Mouse (Mus musculus) forebrain, embryonic 10.5 days (tissue): ENCODE data around the gene Adgb. TPM values are rescaled to one million over a fixed set of nuclear protein-coding genes. Genes with fewer than 3 reads are reported as not detected.

Source experiments
- DNase-seq: peaks from one replicate; pipeline ENCODE4 v3.0.0-alpha.2; 2017; ENCODE audit warnings: low spot score; ENCODE audit errors: extremely low spot score
- H3K27ac ChIP-seq: fragments of 300-500 bp; sonication (generic); 2 replicates; pipeline ENCODE4 v1.5.1; 2016; ENCODE audit warnings: mild to moderate bottlenecking
- H3K27me3 ChIP-seq: fragments of 300-500 bp; sonication (generic); 2 replicates; pipeline ENCODE4 v1.6.1; 2016; ENCODE audit warnings: mild to moderate bottlenecking; ENCODE audit not compliant: poor library complexity, severe bottlenecking
- H3K36me3 ChIP-seq: fragments of 300-500 bp; sonication (generic); replicated peaks from 2 replicates; pipeline ENCODE4 v1.6.1; 2016; ENCODE audit warnings: mild to moderate bottlenecking, moderate library complexity
- H3K4me1 ChIP-seq: fragments of 300-500 bp; sonication (generic); 2 replicates; pipeline ENCODE4 v1.6.1; 2016
- H3K4me3 ChIP-seq: fragments of 300-500 bp; sonication (generic); 2 replicates; pipeline ENCODE4 v1.5.1; 2016; ENCODE audit warnings: mild to moderate bottlenecking, moderate library complexity
- H3K9me3 ChIP-seq: fragments of 300-500 bp; sonication (generic); 2 replicates; pipeline ENCODE4 v1.6.1; 2016; ENCODE audit warnings: mild to moderate bottlenecking, moderate library complexity
- WGBS: fragments of 180-500 bp; shearing (Covaris S2); methylation state at CpG from one replicate; pipeline ENCODE4 v1.1.7; 2016; 5-methylcytosine and 5-hydroxymethylcytosine counted together
- polyA plus RNA-seq: library from polyadenylated mRNA; unstranded; fragments of >200 nt; fragmentation: Nextera tagmentation; extraction: Ambion mirVana; gene quantifications from 2 replicates; pipeline ENCODE4 v1.2.1, GENCODE M21; 2016

Adgb gene
- polyA plus RNA-seq, 1 experiment from 2014 or later = 0.19 TPM

- Histone ChIP-seq H3K36me3 (no peaks in the 10 kb centered on the region), H3K27me3 (no peaks in the 10 kb centered on the region), H3K27ac (no peak overlapping the region), H3K4me3 (no peak overlapping the region), H3K9me3 (no peaks in the 10 kb centered on the region), H3K4me1 (no peaks in the 10 kb centered on the region)
- WGBS = 93% methylated on average over 7 of the region's 7 CpGs
- no peak for DNase-seq
Observed at GRCm38 (mm10) chr10:10429032-10429431, 43.1 kb downstream of the Adgb start.

- H3K4me1 ChIP-seq = no peaks in the 10 kb centered on the region
- no peak overlapping the region for H3K4me3 ChIP-seq
- no peaks in the 10 kb centered on the region for H3K9me3 ChIP-seq
- H3K27ac ChIP-seq = no peak overlapping the region
- DNase-seq = no peak
- 89% methylated on average over 2 of the region's 2 CpGs for WGBS
- H3K36me3 ChIP-seq = no peaks in the 10 kb centered on the region
- no peaks in the 10 kb centered on the region for H3K27me3 ChIP-seq
Observed at GRCm38 (mm10) chr10:10424383-10424782, 47.7 kb downstream of the Adgb start.

- H3K36me3 ChIP-seq = no peaks in the 10 kb centered on the region
- no peak overlapping the region for H3K27ac ChIP-seq
- no peak for DNase-seq
- H3K4me3 ChIP-seq = no peak overlapping the region
- H3K27me3 ChIP-seq = no peaks in the 10 kb centered on the region
- H3K9me3 ChIP-seq = no peaks in the 10 kb centered on the region
- WGBS = 86% methylated on average over 5 of the region's 5 CpGs
- no peaks in the 10 kb centered on the region for H3K4me1 ChIP-seq
Observed at GRCm38 (mm10) chr10:10411046-10411445, 61.1 kb downstream of the Adgb start.

DNA sequence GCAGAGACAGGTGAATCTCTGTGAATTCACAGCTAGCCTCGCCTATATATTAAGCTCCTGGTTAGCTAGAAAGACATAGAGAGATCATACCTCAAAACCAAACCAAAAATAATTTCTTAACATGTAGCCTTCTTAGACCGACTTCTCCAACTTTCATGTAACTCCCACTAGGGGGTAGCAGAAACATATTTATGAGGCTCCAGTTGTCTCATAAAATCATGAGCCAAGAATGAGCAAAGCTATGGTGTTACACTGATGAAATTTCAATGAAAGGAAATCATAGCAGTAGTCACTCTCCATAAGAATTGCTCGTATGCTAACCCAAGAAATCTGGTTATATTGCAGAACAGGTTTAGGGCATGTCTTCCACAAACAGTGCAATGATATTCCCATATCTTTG is 64.0 kb downstream of the Adgb start:
- Histone ChIP-seq H3K27ac (no peak overlapping the region), H3K4me1 (no peaks in the 10 kb centered on the region), H3K4me3 (no peak overlapping the region), H3K9me3 (no peaks in the 10 kb centered on the region), H3K36me3 (no peaks in the 10 kb centered on the region), H3K27me3 (no peaks in the 10 kb centered on the region)
- 70% methylated on average over 3 of the region's 3 CpGs for WGBS
- no peak for DNase-seq

- H3K4me1 ChIP-seq = no peaks in the 10 kb centered on the region
- H3K27ac ChIP-seq = no peak overlapping the region
- H3K36me3 ChIP-seq = no peaks in the 10 kb centered on the region
- no peak for DNase-seq
- H3K27me3 ChIP-seq = no peaks in the 10 kb centered on the region
- WGBS = 84% methylated on average over 4 of the region's 4 CpGs
- H3K9me3 ChIP-seq = no peaks in the 10 kb centered on the region
- no peak overlapping the region for H3K4me3 ChIP-seq
Observed at GRCm38 (mm10) chr10:10395784-10396481, 76.2 kb downstream of the Adgb start.

GRCm38 (mm10) chr10:10374629-10375028 is 97.5 kb downstream of the Adgb start:
- Histone ChIP-seq H3K4me3 (no peak overlapping the region), H3K4me1 (no peaks in the 10 kb centered on the region), H3K27me3 (no peaks in the 10 kb centered on the region), H3K36me3 (no peaks in the 10 kb centered on the region), H3K9me3 (no peaks in the 10 kb centered on the region), H3K27ac (no peak overlapping the region)
- no peak for DNase-seq
- 64% methylated on average over 1 of the region's 1 CpGs for WGBS

DNA sequence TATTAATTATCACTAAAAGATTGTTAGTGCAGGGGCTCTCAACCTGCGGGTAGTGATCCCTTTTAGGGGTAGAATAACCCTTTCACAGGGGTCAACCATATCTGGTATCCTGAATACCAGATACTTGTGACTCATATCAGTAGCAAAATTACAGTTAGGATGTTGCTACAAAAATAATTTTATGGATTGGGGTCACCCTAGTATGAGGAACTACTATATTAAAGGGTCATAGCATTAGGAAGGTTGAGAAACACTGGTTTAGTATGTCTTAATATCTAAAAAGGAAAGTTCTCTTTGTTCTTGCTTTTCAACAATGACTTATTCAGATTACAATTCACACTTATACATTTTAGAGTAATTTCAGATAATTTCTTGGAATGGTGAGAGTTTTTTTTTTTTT is 108.1 kb downstream of the Adgb start:
- no peak overlapping the region for H3K27ac ChIP-seq
- 88% methylated on average over 1 of the region's 1 CpGs for WGBS
- no peak overlapping the region for H3K4me3 ChIP-seq
- H3K4me1 ChIP-seq = no peaks in the 10 kb centered on the region
- H3K36me3 ChIP-seq = no peaks in the 10 kb centered on the region
- no peaks in the 10 kb centered on the region for H3K9me3 ChIP-seq
- DNase-seq = no peak
- H3K27me3 ChIP-seq = no peaks in the 10 kb centered on the region

GRCm38 (mm10) chr10:10355605-10356227 is 116.4 kb downstream of the Adgb start:
- Histone ChIP-seq H3K9me3 (no peaks in the 10 kb centered on the region), H3K36me3 (no peaks in the 10 kb centered on the region), H3K27me3 (no peaks in the 10 kb centered on the region), H3K4me3 (no peak overlapping the region), H3K27ac (no peak overlapping the region), H3K4me1 (no peaks in the 10 kb centered on the region)
- WGBS = 24% methylated on average over 3 of the region's 3 CpGs
- peak; percentile 26 for DNase-seq

- H3K27me3 ChIP-seq = no peaks in the 10 kb centered on the region
- H3K9me3 ChIP-seq = peaks cover 2% of the 10 kb centered on the region; the same call in 1 of the 2 replicates
- WGBS = 92% methylated on average over 3 of the region's 3 CpGs
- no peaks in the 10 kb centered on the region for H3K4me1 ChIP-seq
- no peak overlapping the region for H3K4me3 ChIP-seq
- DNase-seq = no peak
- no peak overlapping the region for H3K27ac ChIP-seq
- no peaks in the 10 kb centered on the region for H3K36me3 ChIP-seq
Observed at GRCm38 (mm10) chr10:10352184-10352583, 119.9 kb downstream of the Adgb start.

DNA sequence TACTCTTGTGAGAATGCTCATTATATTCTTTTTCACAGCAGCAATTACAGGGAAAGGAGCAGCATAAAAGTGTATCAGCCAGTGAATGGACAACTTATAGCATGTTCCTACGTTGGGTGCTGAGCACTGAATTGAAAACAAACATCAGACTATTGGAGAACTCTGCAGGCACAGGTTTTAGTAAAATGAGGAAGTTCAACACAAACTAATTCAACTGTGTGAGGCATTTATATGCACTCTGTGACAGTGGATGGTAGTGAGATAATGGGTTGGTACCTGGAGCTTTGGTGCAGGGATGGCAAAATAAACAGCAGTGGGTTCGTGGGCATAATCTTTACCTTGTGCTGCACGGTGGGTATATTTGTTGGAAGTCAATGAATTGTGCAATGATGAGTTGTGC is 121.6 kb downstream of the Adgb start:
- Histone ChIP-seq H3K27me3 (no peaks in the 10 kb centered on the region), H3K9me3 (peaks cover 2% of the 10 kb centered on the region; the same call in 1 of the 2 replicates), H3K27ac (no peak overlapping the region), H3K36me3 (no peaks in the 10 kb centered on the region), H3K4me3 (no peak overlapping the region), H3K4me1 (no peaks in the 10 kb centered on the region)
- WGBS = 92% methylated on average over 3 of the region's 3 CpGs
- no peak for DNase-seq

GRCm38 (mm10) chr10:10343930-10344329 is 128.2 kb downstream of the Adgb start:
- Histone ChIP-seq H3K27me3 (no peaks in the 10 kb centered on the region), H3K36me3 (no peaks in the 10 kb centered on the region), H3K4me3 (no peak overlapping the region), H3K9me3 (peaks cover 2% of the 10 kb centered on the region; the same call in 1 of the 2 replicates), H3K27ac (no peak overlapping the region), H3K4me1 (no peaks in the 10 kb centered on the region)
- DNase-seq = no peak
- 95% methylated on average over 3 of the region's 3 CpGs for WGBS

- Histone ChIP-seq H3K27me3 (no peaks in the 10 kb centered on the region), H3K36me3 (no peaks in the 10 kb centered on the region), H3K4me3 (no peak overlapping the region), H3K27ac (no peak overlapping the region), H3K4me1 (peaks cover 6% of the 10 kb centered on the region), H3K9me3 (no peaks in the 10 kb centered on the region)
- 90% methylated on average over 2 of the region's 2 CpGs for WGBS
- no peak for DNase-seq
Observed at GRCm38 (mm10) chr10:10325560-10325959, 146.6 kb downstream of the Adgb start.

DNA sequence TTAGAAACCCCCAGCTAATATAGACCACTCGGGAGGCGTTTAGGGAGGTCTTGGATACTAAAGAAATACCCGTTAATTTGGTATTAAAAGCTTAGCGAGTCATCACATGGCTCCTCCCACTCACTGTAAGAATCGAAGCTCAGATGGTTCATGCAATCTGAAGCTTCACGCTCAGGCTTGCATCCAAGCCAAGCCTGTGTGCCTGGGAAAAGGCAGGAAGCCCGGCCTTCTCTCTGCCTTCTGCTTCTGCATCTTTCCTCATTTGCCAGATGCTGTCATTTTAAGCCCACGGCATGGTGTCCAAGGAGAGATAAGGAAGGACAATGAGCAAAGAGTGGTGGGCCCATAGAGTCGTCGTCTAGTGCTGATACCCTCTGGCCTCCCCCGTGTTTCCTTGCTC is 149.2 kb downstream of the Adgb start:
- WGBS = 89% methylated on average over 11 of the region's 11 CpGs
- Histone ChIP-seq H3K36me3 (no peaks in the 10 kb centered on the region), H3K27ac (no peak overlapping the region)

More for the DNA sequence above, 149.2 kb downstream of the Adgb start:
- Histone ChIP-seq H3K4me1 (peaks cover 9% of the 10 kb centered on the region), H3K27me3 (no peaks in the 10 kb centered on the region; the same call in 1 of the 2 replicates), H3K4me3 (no peak overlapping the region), H3K9me3 (no peaks in the 10 kb centered on the region)
- no peak for DNase-seq
